Mouse (Mus musculus) WW6 (cell line): ENCODE measurements around the gene Bbip1.

Experiments
- DNase-seq: peaks from one replicate; pipeline ENCODE4 v3.0.0-alpha.2; 2013; ENCODE audit warnings: low read depth, low spot score

Gene Bbip1

GRCm38 (mm10) chr19:53890781-53891251 is 53.6 kb downstream of the Bbip1 start:
- no peak for DNase-seq

GRCm38 (mm10) chr19:53890274-53890673 is 54.2 kb downstream of the Bbip1 start:
- DNase-seq, result no peak

DNA sequence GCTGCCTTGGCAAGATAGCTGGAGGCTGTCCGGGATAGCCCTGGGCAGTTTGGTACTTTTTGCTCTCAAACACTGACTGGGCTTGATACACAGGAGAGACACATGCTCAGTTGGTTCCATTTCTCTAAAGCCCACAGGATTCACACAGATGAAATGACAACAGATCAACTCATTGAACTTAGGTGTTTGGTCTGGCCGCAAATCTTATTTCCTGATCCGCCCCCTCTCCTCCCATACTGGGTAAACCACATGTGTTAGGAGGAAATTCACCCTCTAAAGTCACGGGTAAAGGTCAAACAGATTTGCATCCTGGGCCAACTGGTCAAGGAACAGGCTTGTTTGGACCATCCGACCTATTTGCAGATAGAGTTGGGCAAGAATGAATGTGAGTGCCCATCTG is 54.9 kb downstream of the Bbip1 start:
- no peak for DNase-seq

- DNase-seq, result no peak
Observed at GRCm38 (mm10) chr19:53888331-53888730, 56.1 kb downstream of the Bbip1 start.

- no peak for DNase-seq
Observed at GRCm38 (mm10) chr19:53887822-53888221, 56.6 kb downstream of the Bbip1 start.

DNA sequence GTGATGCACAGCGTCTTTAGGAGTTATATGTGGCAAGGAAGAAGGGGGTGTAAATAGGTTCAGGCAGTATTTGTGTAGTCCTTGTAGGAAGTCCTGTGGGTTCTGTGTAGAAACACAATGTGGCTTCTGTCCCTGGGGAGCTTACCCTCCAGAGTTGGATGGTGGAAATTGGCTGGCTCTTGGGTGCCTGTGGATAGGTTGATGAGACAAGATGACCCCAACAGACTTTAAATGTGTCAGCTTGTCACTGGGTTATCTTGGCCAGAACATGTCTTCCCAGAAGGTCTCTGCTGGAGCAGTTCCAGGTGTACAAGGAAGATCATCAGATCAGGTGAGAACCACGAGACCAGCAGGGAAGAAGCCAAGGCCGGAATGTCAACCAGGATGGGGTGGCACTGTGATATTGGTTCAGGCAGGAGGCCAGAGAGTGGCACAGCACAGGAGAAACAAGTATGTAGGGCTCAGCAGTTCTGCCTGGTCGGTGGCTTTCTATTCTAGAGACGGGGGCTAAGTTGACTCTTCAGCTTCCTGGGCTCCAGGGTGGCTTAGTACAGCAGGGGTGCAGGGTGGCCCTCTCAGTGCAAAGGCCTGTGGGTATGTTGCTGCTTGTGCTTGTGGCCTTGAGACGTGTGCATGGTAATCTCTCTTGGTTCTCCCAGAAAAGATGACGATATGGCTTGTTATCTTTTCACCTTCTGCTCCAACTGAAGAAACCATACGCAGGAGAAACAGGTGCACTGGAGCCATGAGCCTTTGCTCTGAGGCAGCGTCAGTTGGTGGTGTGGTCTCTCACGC is 57.7 kb downstream of the Bbip1 start:
- no peak for DNase-seq

DNA sequence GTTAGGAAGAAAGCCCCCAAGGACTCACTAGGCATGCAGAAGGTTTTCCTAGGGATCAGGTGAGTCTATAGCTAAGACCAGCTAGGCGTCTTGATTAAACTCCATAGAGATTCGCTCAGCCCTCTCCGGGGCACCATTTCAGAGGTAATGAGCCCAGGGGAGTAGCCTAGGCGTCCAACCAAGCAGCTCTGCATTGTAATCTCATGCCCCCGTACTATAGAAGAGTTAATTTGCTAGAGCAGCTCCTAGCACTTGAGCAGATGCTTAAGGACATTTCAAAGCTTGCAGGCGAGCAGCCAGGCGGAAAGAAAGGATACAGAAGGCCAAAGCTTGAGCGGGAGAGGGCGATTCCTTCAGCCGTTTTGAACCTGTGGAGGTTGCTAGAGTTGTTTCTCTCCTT is 59.0 kb downstream of the Bbip1 start:
- no peak for DNase-seq

DNA sequence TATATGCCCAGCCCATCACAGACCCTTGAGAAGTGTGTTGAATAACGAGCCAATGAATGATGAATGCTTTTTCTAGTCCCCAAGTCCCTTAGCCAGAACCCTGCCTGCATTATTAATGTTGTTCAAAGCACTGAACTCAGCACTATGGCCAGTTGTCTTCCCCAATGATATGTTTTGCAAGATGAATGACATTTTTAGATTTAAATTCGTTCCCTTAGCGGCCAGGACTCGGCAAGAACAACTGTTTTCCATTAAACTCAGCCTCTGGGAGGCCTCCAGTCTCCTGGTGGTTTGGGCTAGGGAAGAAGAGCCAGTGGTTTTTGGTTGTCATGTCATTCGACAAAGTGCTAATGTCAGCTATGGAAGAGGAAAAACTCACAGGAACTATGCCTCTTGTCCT is 62.6 kb downstream of the Bbip1 start:
- DNase-seq, result no peak

GRCm38 (mm10) chr19:53880460-53880859 is 64.0 kb downstream of the Bbip1 start:
- DNase-seq, result no peak
